Mouse (Mus musculus): ENCODE data around the gene Folr2. TPM values are rescaled to one million over a fixed set of nuclear protein-coding genes. Genes with fewer than 3 reads are reported as not detected.

The Folr2 gene
- 3.8 and 5.6 TPM in 2 replicates for polyA plus RNA-seq (2015; fragmentation: Nextera tagmentation; extraction: Ambion mirVana)

GRCm38 (mm10) chr7:101857094-101857493, at the start of gene Folr2:
Gene Folr2, minus strand, starts transcription at chr7:101857194.
- Histone ChIP-seq H3K4me1 (no peaks in the 10 kb centered on the region), H3K27me3 (no peaks in the 10 kb centered on the region), H3K36me3 (no peaks in the 10 kb centered on the region), H3K27ac (no peak within 1 kb of the TSS), H3K9me3 (no peaks in the 10 kb centered on the region), H3K9ac (no peak within 1 kb of the TSS), H3K4me3 (no peak within 1 kb of the TSS), H3K4me2 (no peak within 1 kb of the TSS)
- no peak for ATAC-seq (ENCODE audit: insufficient number of reproducible peaks, low FRiP score, low TSS enrichment, low read depth)
- WGBS = 87% methylated on average over 4 of the region's 4 CpGs

- Histone ChIP-seq H3K4me1 (peaks cover 26% of the 10 kb centered on the region), H3K9me3 (no peaks in the 10 kb centered on the region), H3K9ac (peak overlapping the region; percentile 96), H3K36me3 (peaks cover 32% of the 10 kb centered on the region), H3K4me3 (peak overlapping the region; percentile 89), H3K27ac (peak overlapping the region; percentile 98), H3K4me2 (peak overlapping the region; percentile 55), H3K27me3 (no peaks in the 10 kb centered on the region)
- no peak for ATAC-seq (ENCODE audit: insufficient number of reproducible peaks, low FRiP score, low TSS enrichment, low read depth)
- 55% methylated on average over 8 of the region's 8 CpGs for WGBS
Measured at GRCm38 (mm10) chr7:101906696-101907095, 49.7 kb upstream of the Folr2 start.

- 8% methylated on average over 11 of the region's 11 CpGs for WGBS
- peaks cover 26% of the 10 kb centered on the region for H3K4me1 ChIP-seq
- H3K27me3 ChIP-seq = no peaks in the 10 kb centered on the region
- H3K9ac ChIP-seq = peak within 1 kb of the TSS; percentile 96
- no peaks in the 10 kb centered on the region for H3K9me3 ChIP-seq
- H3K4me3 ChIP-seq = peak within 1 kb of the TSS; percentile 89
- peak within 1 kb of the TSS; percentile 98 for H3K27ac ChIP-seq
- peak within 1 kb of the TSS; percentile 64 for H3K4me2 ChIP-seq
- peaks cover 28% of the 10 kb centered on the region for H3K36me3 ChIP-seq
- ATAC-seq (ENCODE audit: insufficient number of reproducible peaks, low FRiP score, low TSS enrichment, low read depth) = no peak
Measured at GRCm38 (mm10) chr7:101906287-101906681, 49.3 kb upstream of the Folr2 start, which contains the start of gene Tomt. Gene Tomt, minus strand, starts transcription at chr7:101906359.

- H3K27me3 ChIP-seq = no peaks in the 10 kb centered on the region
- no peaks in the 10 kb centered on the region for H3K9me3 ChIP-seq
- peak within 1 kb of the TSS; percentile 64 for H3K4me2 ChIP-seq
- peak within 1 kb of the TSS; percentile 89 for H3K4me3 ChIP-seq
- WGBS = under 1% methylated on average over 61 of the region's 61 CpGs
- peaks cover 26% of the 10 kb centered on the region for H3K4me1 ChIP-seq
- peak within 1 kb of the TSS; percentile 98 for H3K27ac ChIP-seq
- peak; percentile 98 for ATAC-seq (ENCODE audit: insufficient number of reproducible peaks, low FRiP score, low TSS enrichment, low read depth)
- H3K9ac ChIP-seq = peak within 1 kb of the TSS; percentile 96
- H3K36me3 ChIP-seq = peaks cover 26% of the 10 kb centered on the region
Measured at GRCm38 (mm10) chr7:101905561-101906286, 48.7 kb upstream of the Folr2 start, which contains the start of gene Lamtor1. Gene Lamtor1, plus strand, starts transcription at chr7:101905904.

- H3K9me3 ChIP-seq = no peaks in the 10 kb centered on the region
- no peak overlapping the region for H3K4me3 ChIP-seq
- H3K27ac ChIP-seq = no peak overlapping the region
- no peak overlapping the region for H3K9ac ChIP-seq
- H3K27me3 ChIP-seq = no peaks in the 10 kb centered on the region
- no peak overlapping the region for H3K4me2 ChIP-seq
- peaks cover 14% of the 10 kb centered on the region; the same call in 1 of the 2 replicates for H3K36me3 ChIP-seq
- no peak for ATAC-seq (ENCODE audit: insufficient number of reproducible peaks, low FRiP score, low TSS enrichment, low read depth)
- H3K4me1 ChIP-seq = peaks cover 17% of the 10 kb centered on the region
Measured at GRCm38 (mm10) chr7:101902846-101903245, 45.9 kb upstream of the Folr2 start.

GRCm38 (mm10) chr7:101901969-101902368, 45.0 kb upstream of the Folr2 start:
- Histone ChIP-seq H3K4me1 (peaks cover 15% of the 10 kb centered on the region), H3K4me2 (no peak overlapping the region), H3K4me3 (no peak overlapping the region), H3K36me3 (peaks cover 14% of the 10 kb centered on the region; the same call in 1 of the 2 replicates), H3K27me3 (no peaks in the 10 kb centered on the region), H3K9me3 (no peaks in the 10 kb centered on the region), H3K9ac (no peak overlapping the region), H3K27ac (no peak overlapping the region)
- 94% methylated on average over 10 of the region's 10 CpGs for WGBS
- no peak for ATAC-seq (ENCODE audit: insufficient number of reproducible peaks, low FRiP score, low TSS enrichment, low read depth)

GRCm38 (mm10) chr7:101900331-101901097, 43.5 kb upstream of the Folr2 start:
- Histone ChIP-seq H3K36me3 (peaks cover 14% of the 10 kb centered on the region; the same call in 1 of the 2 replicates), H3K9ac (no peak overlapping the region), H3K4me2 (no peak overlapping the region), H3K27me3 (no peaks in the 10 kb centered on the region), H3K4me3 (no peak overlapping the region), H3K27ac (no peak overlapping the region), H3K9me3 (no peaks in the 10 kb centered on the region), H3K4me1 (peaks cover 10% of the 10 kb centered on the region; the same call in 1 of the 2 replicates)
- ATAC-seq (ENCODE audit: insufficient number of reproducible peaks, low FRiP score, low TSS enrichment, low read depth) = no peak
- WGBS = 88% methylated on average over 16 of the region's 16 CpGs

GRCm38 (mm10) chr7:101896104-101897066, 39.4 kb upstream of the Folr2 start:
- under 1% methylated on average over 57 of the region's 57 CpGs for WGBS
- H3K4me2 ChIP-seq = peak overlapping the region; percentile 49
- H3K9me3 ChIP-seq = no peaks in the 10 kb centered on the region
- no peaks in the 10 kb centered on the region for H3K27me3 ChIP-seq
- peaks cover 6% of the 10 kb centered on the region; the same call in 1 of the 2 replicates for H3K4me1 ChIP-seq
- peak overlapping the region; percentile 96 for H3K27ac ChIP-seq
- ATAC-seq (ENCODE audit: insufficient number of reproducible peaks, low FRiP score, low TSS enrichment, low read depth) = peak; percentile 99
- peak overlapping the region; percentile 65 for H3K4me3 ChIP-seq
- H3K36me3 ChIP-seq = peaks cover 8% of the 10 kb centered on the region; the same call in 1 of the 2 replicates
- peak overlapping the region; percentile 31; the same call in 1 of the 2 replicates for H3K9ac ChIP-seq

- Histone ChIP-seq H3K27ac (peak overlapping the region; percentile 96), H3K36me3 (peaks cover 5% of the 10 kb centered on the region; the same call in 1 of the 2 replicates), H3K4me1 (peaks cover 6% of the 10 kb centered on the region; the same call in 1 of the 2 replicates), H3K4me2 (peak overlapping the region; percentile 36), H3K27me3 (no peaks in the 10 kb centered on the region), H3K9ac (no peak overlapping the region), H3K9me3 (no peaks in the 10 kb centered on the region), H3K4me3 (peak overlapping the region; percentile 65)
- ATAC-seq (ENCODE audit: insufficient number of reproducible peaks, low FRiP score, low TSS enrichment, low read depth) = no peak
- 35% methylated on average over 9 of the region's 9 CpGs for WGBS
Measured at GRCm38 (mm10) chr7:101895695-101896094, 38.7 kb upstream of the Folr2 start.

GRCm38 (mm10) chr7:101888460-101888859, 31.5 kb upstream of the Folr2 start:
- no peak overlapping the region for H3K9ac ChIP-seq
- WGBS = 82% methylated on average over 4 of the region's 4 CpGs
- H3K36me3 ChIP-seq = no peaks in the 10 kb centered on the region

GRCm38 (mm10) chr7:101886274-101886673, 29.3 kb upstream of the Folr2 start:
- ATAC-seq (ENCODE audit: insufficient number of reproducible peaks, low FRiP score, low TSS enrichment, low read depth) = no peak
- Histone ChIP-seq H3K9me3 (no peaks in the 10 kb centered on the region), H3K4me2 (no peak overlapping the region), H3K36me3 (no peaks in the 10 kb centered on the region), H3K4me3 (no peak overlapping the region), H3K4me1 (no peaks in the 10 kb centered on the region), H3K27me3 (no peaks in the 10 kb centered on the region), H3K9ac (no peak overlapping the region), H3K27ac (no peak overlapping the region)
- 83% methylated on average over 6 of the region's 6 CpGs for WGBS

More at GRCm38 (mm10) chr7:101888460-101888859, 31.5 kb upstream of the Folr2 start:
- no peak overlapping the region for H3K4me2 ChIP-seq
- no peaks in the 10 kb centered on the region for H3K27me3 ChIP-seq
- no peak overlapping the region for H3K27ac ChIP-seq
- H3K4me1 ChIP-seq = no peaks in the 10 kb centered on the region
- H3K9me3 ChIP-seq = no peaks in the 10 kb centered on the region
- H3K4me3 ChIP-seq = no peak overlapping the region
- ATAC-seq (ENCODE audit: insufficient number of reproducible peaks, low FRiP score, low TSS enrichment, low read depth) = no peak

Data from limb, embryonic 15.5 days (tissue).